Mouse (Mus musculus) lung, embryonic 16.5 days (tissue): ENCODE data around the gene Stx1a. TPM values are rescaled to one million over a fixed set of nuclear protein-coding genes. Genes with fewer than 3 reads are reported as not detected.

Experiments used
- ATAC-seq: fragments of 200-750 bp; cut with Nextera tagmentation; 2 replicates; pipeline ENCODE4 v1.8.0; 2017; ENCODE audit warnings: low read depth, mild to moderate bottlenecking, moderate library complexity
- H3K27ac ChIP-seq: fragments of 300-500 bp; sonication (generic); 2 replicates; pipeline ENCODE4 v1.5.1; 2014; ENCODE audit warnings: mild to moderate bottlenecking, control low read depth, low read length
- H3K27me3 ChIP-seq: fragments of 300-500 bp; sonication (generic); 2 replicates; pipeline ENCODE4 v1.6.1; 2014; ENCODE audit warnings: low read depth, low read length, mixed read lengths; ENCODE audit not compliant: control insufficient read depth, insufficient read depth
- H3K36me3 ChIP-seq: fragments of 300-500 bp; sonication (generic); 2 replicates; pipeline ENCODE4 v1.6.1; 2014; ENCODE audit warnings: low read length; ENCODE audit not compliant: control insufficient read depth, insufficient read depth
- H3K4me1 ChIP-seq: fragments of 300-500 bp; sonication (generic); replicated peaks from 2 replicates; pipeline ENCODE4 v1.6.1; 2014; ENCODE audit warnings: low read length, mixed read lengths; ENCODE audit not compliant: control insufficient read depth, insufficient read depth
- H3K4me2 ChIP-seq: fragments of 300-500 bp; sonication (generic); 2 replicates; pipeline ENCODE4 v1.6.1; 2014; ENCODE audit warnings: low read depth, low read length, control low read depth
- H3K4me3 ChIP-seq: fragments of 300-500 bp; sonication (generic); 2 replicates; pipeline ENCODE4 v1.5.1; 2014; ENCODE audit warnings: mild to moderate bottlenecking, low read length, control low read depth
- H3K9ac ChIP-seq: fragments of 300-500 bp; sonication (generic); 2 replicates; pipeline ENCODE4 v1.6.1; 2014; ENCODE audit warnings: low read length, control low read depth
- H3K9me3 ChIP-seq: fragments of 300-500 bp; sonication (generic); 2 replicates; pipeline ENCODE4 v1.6.1; 2016; ENCODE audit warnings: low read length; ENCODE audit not compliant: control insufficient read depth
- WGBS: fragments of 180-500 bp; shearing (Covaris S2); extraction: QIAGEN DNeasy Blood & Tissue Kit; methylation state at CpG from one replicate; pipeline ENCODE4 v1.1.7; 2014; 5-methylcytosine and 5-hydroxymethylcytosine counted together
- polyA plus RNA-seq: library from polyadenylated mRNA; unstranded; fragments of >200 nt; fragmentation: Nextera tagmentation; extraction: Ambion mirVana; gene quantifications from 2 replicates; pipeline ENCODE4 v1.2.1, GENCODE M21; 2015

Gene Stx1a
- polyA plus RNA-seq, 1 experiment from 2014 or later = 11.8 TPM

- no peaks in the 10 kb centered on the region for H3K27me3 ChIP-seq
- 4% methylated on average over 14 of the region's 14 CpGs for WGBS
- peak overlapping the region; percentile 29 for H3K4me2 ChIP-seq
- H3K4me3 ChIP-seq = no peak overlapping the region
- H3K9ac ChIP-seq = 0 out of 2 replicates have a peak overlapping the region, but pooled peaks have one; percentile 33
- peak; percentile 95 for ATAC-seq
- H3K4me1 ChIP-seq = peaks cover 13% of the 10 kb centered on the region; the same call in 1 of the 2 replicates
- no peaks in the 10 kb centered on the region for H3K36me3 ChIP-seq
- H3K9me3 ChIP-seq = no peaks in the 10 kb centered on the region
- peak overlapping the region; percentile 93 for H3K27ac ChIP-seq
Measured at GRCm38 (mm10) chr5:135001309-135001708, 22.0 kb upstream of the Stx1a start.

- Histone ChIP-seq H3K36me3 (no peaks in the 10 kb centered on the region), H3K27me3 (no peaks in the 10 kb centered on the region), H3K4me2 (no peak overlapping the region), H3K9ac (no peak overlapping the region), H3K4me3 (no peak overlapping the region), H3K9me3 (no peaks in the 10 kb centered on the region), H3K4me1 (peaks cover 13% of the 10 kb centered on the region; the same call in 1 of the 2 replicates), H3K27ac (peak overlapping the region; percentile 93)
- WGBS = 44% methylated on average over 5 of the region's 5 CpGs
- ATAC-seq = peak; percentile 58
Measured at GRCm38 (mm10) chr5:135002151-135002550, 21.1 kb upstream of the Stx1a start.

GRCm38 (mm10) chr5:135007802-135008571, 15.3 kb upstream of the Stx1a start:
- H3K27ac ChIP-seq = peak overlapping the region; percentile 96
- peak overlapping the region; percentile 64 for H3K9ac ChIP-seq
- H3K9me3 ChIP-seq = no peaks in the 10 kb centered on the region
- H3K36me3 ChIP-seq = no peaks in the 10 kb centered on the region
- no peaks in the 10 kb centered on the region for H3K27me3 ChIP-seq
- H3K4me2 ChIP-seq = peak overlapping the region; percentile 65
- H3K4me3 ChIP-seq = peak overlapping the region; percentile 68
- H3K4me1 ChIP-seq = peaks cover 21% of the 10 kb centered on the region
- 25% methylated on average over 16 of the region's 16 CpGs for WGBS
- peak; percentile 8 for ATAC-seq

GRCm38 (mm10) chr5:135008671-135009589, 14.4 kb upstream of the Stx1a start, which contains the start of gene Abhd11:
TSS of gene Abhd11 (plus strand) at chr5:135009152.
- no peaks in the 10 kb centered on the region for H3K9me3 ChIP-seq
- peak within 1 kb of the TSS; percentile 68 for H3K4me3 ChIP-seq
- peak; percentile 84 for ATAC-seq
- peak within 1 kb of the TSS; percentile 99 for H3K27ac ChIP-seq
- under 1% methylated on average over 52 of the region's 52 CpGs for WGBS
- no peaks in the 10 kb centered on the region for H3K27me3 ChIP-seq
- H3K9ac ChIP-seq = peak within 1 kb of the TSS; percentile 73
- no peaks in the 10 kb centered on the region for H3K36me3 ChIP-seq
- peak within 1 kb of the TSS; percentile 73 for H3K4me2 ChIP-seq
- peaks cover 22% of the 10 kb centered on the region for H3K4me1 ChIP-seq

GRCm38 (mm10) chr5:135009590-135010319, 13.5 kb upstream of the Stx1a start:
- Histone ChIP-seq H3K9ac (peak overlapping the region; percentile 73), H3K4me2 (peak overlapping the region; percentile 73), H3K27me3 (no peaks in the 10 kb centered on the region), H3K9me3 (no peaks in the 10 kb centered on the region), H3K27ac (peak overlapping the region; percentile 99), H3K36me3 (no peaks in the 10 kb centered on the region), H3K4me1 (peaks cover 22% of the 10 kb centered on the region), H3K4me3 (peak overlapping the region; percentile 68)
- ATAC-seq = peak; percentile 73
- WGBS = under 1% methylated on average over 32 of the region's 37 CpGs

- 41% methylated on average over 7 of the region's 7 CpGs for WGBS
- Histone ChIP-seq H3K4me2 (peak overlapping the region; percentile 73), H3K9me3 (no peaks in the 10 kb centered on the region), H3K9ac (peak overlapping the region; percentile 73), H3K27me3 (no peaks in the 10 kb centered on the region), H3K4me3 (peak overlapping the region; percentile 68), H3K4me1 (peaks cover 22% of the 10 kb centered on the region), H3K27ac (peak overlapping the region; percentile 99), H3K36me3 (no peaks in the 10 kb centered on the region)
- no peak for ATAC-seq
Measured at GRCm38 (mm10) chr5:135010320-135010709, 13.0 kb upstream of the Stx1a start.

- ATAC-seq = no peak
- H3K4me3 ChIP-seq = no peak overlapping the region
- H3K4me1 ChIP-seq = peaks cover 22% of the 10 kb centered on the region
- no peak overlapping the region for H3K27ac ChIP-seq
- no peak overlapping the region for H3K4me2 ChIP-seq
- H3K36me3 ChIP-seq = no peaks in the 10 kb centered on the region
- WGBS = 78% methylated on average over 25 of the region's 25 CpGs
- no peak overlapping the region for H3K9ac ChIP-seq
- no peaks in the 10 kb centered on the region for H3K27me3 ChIP-seq
- H3K9me3 ChIP-seq = no peaks in the 10 kb centered on the region
Measured at GRCm38 (mm10) chr5:135010841-135011743, 12.2 kb upstream of the Stx1a start.
